Mouse (Mus musculus) lung, embryonic 14.5 days (tissue): ENCODE measurements at regions not wholly inside any gene's neighbourhood (a gene's known extent, or its start where the extent isn't known, plus 50 kb on each side); places are given as distances from the start of the nearest gene placed in this dataset.

Source experiments
- ATAC-seq: fragments of 200-750 bp; cut with Nextera tagmentation; 2 replicates; pipeline ENCODE4 v1.8.0; 2017; ENCODE audit warnings: mild to moderate bottlenecking, moderate TSS enrichment, moderate library complexity; ENCODE audit not compliant: insufficient read depth
- DNase-seq: peaks from one replicate; pipeline ENCODE4 v3.0.0-alpha.2; 2015
- H3K27ac ChIP-seq: fragments of 300-500 bp; sonication (generic); 2 replicates; pipeline ENCODE4 v1.5.1; 2014; ENCODE audit warnings: low read depth, mild to moderate bottlenecking, moderate library complexity
- H3K27me3 ChIP-seq: fragments of 300-500 bp; sonication (generic); 2 replicates; pipeline ENCODE4 v1.6.1; 2014; ENCODE audit warnings: low read length, control low read depth; ENCODE audit not compliant: insufficient read depth
- H3K36me3 ChIP-seq: fragments of 300-500 bp; sonication (generic); 2 replicates; pipeline ENCODE4 v1.6.1; 2014; ENCODE audit warnings: control low read depth; ENCODE audit not compliant: insufficient read depth
- H3K4me1 ChIP-seq: fragments of 300-500 bp; sonication (generic); 2 replicates; pipeline ENCODE4 v1.6.1; 2014; ENCODE audit warnings: antibody characterized with exemption, control low read depth; ENCODE audit not compliant: insufficient read depth
- H3K4me2 ChIP-seq: fragments of 300-500 bp; sonication (generic); 2 replicates; pipeline ENCODE4 v1.6.1; 2014; ENCODE audit warnings: mild to moderate bottlenecking
- H3K4me3 ChIP-seq: fragments of 300-500 bp; sonication (generic); 2 replicates; pipeline ENCODE4 v1.5.1; 2014; ENCODE audit warnings: low read depth, low read length
- H3K9ac ChIP-seq: fragments of 300-500 bp; sonication (generic); 2 replicates; pipeline ENCODE4 v1.6.1; 2014
- H3K9me3 ChIP-seq: fragments of 300-500 bp; sonication (generic); 2 replicates; pipeline ENCODE4 v1.6.1; 2016; ENCODE audit warnings: low read depth, low read length, control low read depth
- CTCF ChIP-seq: IDR thresholded peaks from 2 replicates; pipeline ENCODE4 v1.5.1; 2016; ENCODE audit warnings: antibody characterized with exemption, low read depth
- WGBS: fragments of 180-500 bp; shearing (Covaris S2); extraction: QIAGEN DNeasy Blood & Tissue Kit; methylation state at CpG from one replicate; pipeline ENCODE4 v1.1.7; 2014; 5-methylcytosine and 5-hydroxymethylcytosine counted together

DNA sequence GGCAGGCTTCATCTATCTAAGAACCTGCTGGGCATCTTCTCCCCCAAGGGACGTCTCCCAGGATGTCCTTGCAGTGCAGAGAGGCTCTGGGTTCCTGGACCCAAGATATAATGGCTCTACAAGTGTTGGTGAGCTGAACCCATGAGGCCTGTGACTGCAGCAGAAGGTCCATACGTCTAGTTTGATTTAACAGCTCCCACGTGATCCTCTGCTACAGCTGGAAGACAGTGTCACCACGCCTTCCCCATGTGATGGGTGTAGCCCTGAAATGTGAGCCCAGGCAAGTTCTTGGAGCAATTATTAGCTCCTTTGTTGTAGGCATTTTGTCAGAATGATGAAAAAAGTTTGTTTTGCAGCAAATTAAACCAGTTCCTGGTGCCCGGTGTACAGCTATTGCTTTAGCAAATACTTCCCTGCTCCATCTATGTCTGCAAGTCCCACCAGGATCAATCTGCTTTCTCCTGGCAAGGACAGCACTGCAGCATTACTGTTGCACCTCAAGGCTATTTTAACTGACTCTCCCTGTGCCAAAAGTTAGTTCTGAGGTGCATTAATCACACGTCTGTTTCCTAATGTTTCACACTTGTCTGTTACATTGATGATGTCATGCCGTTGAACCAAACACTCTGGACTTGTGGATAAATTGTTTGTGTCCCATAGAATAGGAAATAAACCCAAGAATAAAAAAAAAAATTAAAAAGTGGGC, 164.2 kb upstream of the Cdkn2b start:
- H3K27me3 ChIP-seq, result no peaks in the 10 kb centered on the region
- H3K36me3 ChIP-seq, result no peaks in the 10 kb centered on the region
- H3K9me3 ChIP-seq, result no peaks in the 10 kb centered on the region
- no peak overlapping the region for H3K9ac ChIP-seq
- no peak for TF ChIP-seq CTCF
- no peak overlapping the region for H3K4me3 ChIP-seq
- no peaks in the 10 kb centered on the region for H3K4me1 ChIP-seq
- no peak overlapping the region for H3K4me2 ChIP-seq
- ATAC-seq (no peak), DNase-seq (no peak)
- WGBS, result 29% methylated on average over 7 of the region's 7 CpGs
- no peak overlapping the region for H3K27ac ChIP-seq

DNA sequence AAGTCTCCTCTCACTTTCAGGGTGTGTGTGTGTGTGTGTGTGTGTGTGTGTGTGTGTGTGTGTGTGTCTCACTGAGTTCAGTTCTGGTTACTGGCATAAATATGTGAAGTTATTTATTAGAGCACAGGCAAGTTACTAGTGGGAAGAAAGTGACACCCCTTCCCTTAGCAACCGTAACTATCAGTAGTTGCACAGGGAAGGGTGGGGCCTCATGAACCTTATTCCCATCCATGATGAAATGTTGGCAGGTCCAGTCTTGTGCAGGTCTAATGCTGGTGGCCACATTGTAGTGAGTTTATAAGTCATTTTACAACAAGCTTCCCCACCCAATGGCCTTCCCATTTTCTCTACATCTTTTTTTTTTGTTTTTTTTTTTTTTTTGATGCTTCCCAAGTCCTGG, 160.6 kb upstream of the Cdkn2b start:
- DNase-seq, result no peak
- Histone ChIP-seq H3K36me3 (no peaks in the 10 kb centered on the region), H3K4me3 (no peak overlapping the region), H3K27me3 (no peaks in the 10 kb centered on the region), H3K4me2 (no peak overlapping the region), H3K9me3 (no peaks in the 10 kb centered on the region), H3K27ac (no peak overlapping the region), H3K4me1 (no peaks in the 10 kb centered on the region), H3K9ac (no peak overlapping the region)
- peak; percentile 18; the same call in 1 of the 2 replicates for ATAC-seq
- WGBS, result 84% methylated on average over 1 of the region's 1 CpGs
- TF ChIP-seq CTCF, result no peak

DNA sequence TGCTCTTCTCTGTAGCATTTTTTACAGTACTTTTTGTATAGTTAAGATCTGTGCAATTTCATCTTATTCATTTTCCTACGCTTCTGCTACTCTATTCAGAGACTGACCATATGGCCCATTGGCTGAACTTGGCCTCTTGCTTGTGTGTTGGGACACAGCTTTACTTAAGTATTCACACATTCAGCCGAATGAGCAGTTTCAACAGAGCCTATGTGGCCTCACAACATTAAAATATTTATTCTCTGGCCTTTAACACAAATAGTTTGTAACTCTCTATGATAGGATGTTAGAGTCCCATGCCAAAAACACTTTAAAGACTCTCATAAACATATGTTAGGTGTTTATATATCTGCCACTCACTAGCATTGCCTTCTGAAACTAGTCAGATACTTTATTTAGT, 159.9 kb upstream of the Cdkn2b start:
- H3K27me3 ChIP-seq, result no peaks in the 10 kb centered on the region
- no peak overlapping the region for H3K4me3 ChIP-seq
- H3K9me3 ChIP-seq, result no peaks in the 10 kb centered on the region
- 47% methylated on average over 2 of the region's 2 CpGs for WGBS
- H3K9ac ChIP-seq, result no peak overlapping the region
- ATAC-seq (peak; percentile 74; the same call in 1 of the 2 replicates), DNase-seq (peak; percentile 62)
- no peaks in the 10 kb centered on the region for H3K36me3 ChIP-seq
- TF ChIP-seq CTCF, result no peak
- H3K4me2 ChIP-seq, result no peak overlapping the region
- H3K4me1 ChIP-seq, result no peaks in the 10 kb centered on the region
- no peak overlapping the region for H3K27ac ChIP-seq

DNA sequence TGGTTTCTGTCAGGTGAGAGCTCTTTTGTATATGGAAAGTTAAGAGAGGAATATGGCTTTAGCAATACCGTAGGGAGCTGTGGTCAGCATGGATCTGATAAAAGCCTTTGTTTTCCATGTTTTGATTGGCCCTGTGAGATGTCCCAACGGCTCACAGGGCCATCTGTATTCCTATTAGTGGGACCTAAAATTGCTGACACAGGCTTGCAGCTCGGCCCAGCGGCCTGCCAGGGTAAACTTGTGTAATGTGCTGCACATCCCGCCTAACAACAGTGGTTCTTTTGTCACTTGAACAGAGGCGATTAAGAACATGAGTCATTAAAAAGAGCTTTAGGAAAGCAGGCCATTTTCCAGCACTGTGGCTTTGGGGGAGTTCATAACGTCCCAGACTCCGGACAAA, 159.0 kb upstream of the Cdkn2b start:
- Histone ChIP-seq H3K27me3 (no peaks in the 10 kb centered on the region), H3K9me3 (no peaks in the 10 kb centered on the region), H3K4me1 (no peaks in the 10 kb centered on the region), H3K36me3 (no peaks in the 10 kb centered on the region), H3K4me3 (no peak overlapping the region), H3K9ac (no peak overlapping the region), H3K4me2 (no peak overlapping the region), H3K27ac (no peak overlapping the region)
- 37% methylated on average over 8 of the region's 8 CpGs for WGBS
- DNase-seq, result peak; percentile 40
- no peak for TF ChIP-seq CTCF
- peak; percentile 67; the same call in 1 of the 2 replicates for ATAC-seq

DNA sequence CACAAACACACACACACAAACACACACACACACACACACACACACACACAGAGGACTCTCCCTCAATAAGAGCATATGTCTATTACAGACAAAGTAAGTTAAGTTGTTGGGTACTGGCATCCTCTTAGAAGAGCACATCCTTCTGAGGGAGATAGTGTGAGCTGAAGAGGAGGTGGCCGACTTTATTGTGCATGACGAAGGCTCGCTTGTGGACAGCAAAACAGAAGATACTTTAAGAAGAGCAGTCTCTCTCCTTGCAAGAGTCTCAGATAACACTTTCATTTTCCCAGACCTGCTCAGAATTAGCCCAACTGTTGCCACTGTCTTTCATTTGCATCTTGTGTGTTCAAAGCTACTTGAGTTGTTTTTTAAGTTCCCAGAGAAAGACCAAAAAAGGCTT, 158.6 kb upstream of the Cdkn2b start:
- Histone ChIP-seq H3K9me3 (no peaks in the 10 kb centered on the region), H3K4me1 (no peaks in the 10 kb centered on the region), H3K36me3 (no peaks in the 10 kb centered on the region), H3K27ac (no peak overlapping the region), H3K9ac (no peak overlapping the region), H3K27me3 (no peaks in the 10 kb centered on the region), H3K4me3 (no peak overlapping the region), H3K4me2 (no peak overlapping the region)
- ATAC-seq (no peak), DNase-seq (no peak)
- 72% methylated on average over 3 of the region's 3 CpGs for WGBS
- no peak for TF ChIP-seq CTCF

DNA sequence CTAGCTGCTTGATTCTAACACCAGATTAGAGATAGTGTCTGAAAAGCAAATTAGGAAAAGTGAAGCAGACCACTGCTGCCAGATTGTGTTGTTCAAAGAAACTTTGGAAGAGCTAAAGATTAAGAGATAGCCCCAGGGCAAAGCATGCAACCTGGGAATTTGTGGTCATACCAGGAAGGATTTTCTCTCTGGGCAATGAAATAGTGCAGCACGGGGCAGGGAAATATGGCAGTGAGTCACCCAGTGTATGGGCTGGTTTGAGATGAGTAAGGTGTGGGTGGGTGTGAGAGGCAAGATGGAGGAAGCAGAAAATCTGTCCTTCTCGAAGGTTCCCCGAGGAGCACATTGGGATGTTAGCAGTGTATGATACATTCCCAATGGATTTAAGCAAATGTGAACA, 155.9 kb upstream of the Cdkn2b start:
- Histone ChIP-seq H3K4me2 (no peak overlapping the region), H3K9me3 (no peaks in the 10 kb centered on the region), H3K9ac (no peak overlapping the region), H3K27ac (no peak overlapping the region), H3K27me3 (no peaks in the 10 kb centered on the region), H3K4me3 (no peak overlapping the region), H3K36me3 (no peaks in the 10 kb centered on the region), H3K4me1 (no peaks in the 10 kb centered on the region)
- DNase-seq, result no peak
- no peak for TF ChIP-seq CTCF
- ATAC-seq, result no peak
- WGBS, result 83% methylated on average over 3 of the region's 3 CpGs

DNA sequence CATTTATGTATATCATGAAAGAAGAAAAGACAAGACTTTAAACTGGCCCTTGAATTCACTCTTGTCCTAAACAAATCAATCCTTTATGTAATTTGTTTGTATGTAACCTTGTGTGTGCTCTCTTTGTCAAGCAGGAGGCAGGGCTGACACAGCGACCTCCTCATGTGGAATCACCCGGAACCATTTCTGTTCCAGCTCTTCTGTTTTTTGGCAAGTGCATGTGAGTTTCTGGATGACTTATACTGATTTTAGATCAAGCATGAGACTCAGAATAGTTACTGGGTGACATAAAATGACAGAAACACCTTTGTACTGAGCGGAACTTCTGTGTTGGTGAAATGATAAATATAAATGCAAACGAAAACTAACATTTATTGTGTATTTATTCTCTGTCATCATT, 152.3 kb upstream of the Cdkn2b start:
- ATAC-seq, result no peak
- WGBS, result 84% methylated on average over 4 of the region's 4 CpGs
- Histone ChIP-seq H3K4me1 (no peaks in the 10 kb centered on the region), H3K36me3 (no peaks in the 10 kb centered on the region), H3K27me3 (no peaks in the 10 kb centered on the region), H3K4me2 (no peak overlapping the region), H3K4me3 (no peak overlapping the region), H3K27ac (no peak overlapping the region), H3K9me3 (no peaks in the 10 kb centered on the region), H3K9ac (no peak overlapping the region)
- TF ChIP-seq CTCF, result no peak
- no peak for DNase-seq
